Mouse (Mus musculus): ENCODE data around the gene Atad3a.

Atad3a gene

DNA sequence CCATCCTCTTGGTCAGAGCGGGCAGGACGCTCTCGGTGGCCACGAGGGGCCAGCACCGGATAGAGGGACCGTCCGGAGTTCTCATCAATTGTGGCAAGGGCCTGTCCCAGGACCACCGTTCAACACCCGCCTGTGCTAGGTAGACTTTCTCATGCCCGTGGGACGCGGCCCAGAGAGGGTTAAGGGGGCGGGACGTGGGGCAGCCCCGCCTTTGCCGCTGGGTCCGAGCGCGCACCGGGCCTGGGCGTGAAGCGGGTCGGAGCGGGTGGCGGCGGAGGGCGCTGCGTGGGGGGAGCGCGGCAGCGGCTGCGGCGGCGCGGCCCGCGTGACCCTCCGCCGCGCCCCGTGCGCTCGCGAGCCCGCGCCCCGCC is 66.8 kb downstream of the Atad3a start, which contains the start of gene Fndc10:
Gene Fndc10, plus strand, starts transcription at position 232 of the 371 bp plus-strand sequence.
- no peak for DNase-seq (ENCODE audit: low spot score)

DNA sequence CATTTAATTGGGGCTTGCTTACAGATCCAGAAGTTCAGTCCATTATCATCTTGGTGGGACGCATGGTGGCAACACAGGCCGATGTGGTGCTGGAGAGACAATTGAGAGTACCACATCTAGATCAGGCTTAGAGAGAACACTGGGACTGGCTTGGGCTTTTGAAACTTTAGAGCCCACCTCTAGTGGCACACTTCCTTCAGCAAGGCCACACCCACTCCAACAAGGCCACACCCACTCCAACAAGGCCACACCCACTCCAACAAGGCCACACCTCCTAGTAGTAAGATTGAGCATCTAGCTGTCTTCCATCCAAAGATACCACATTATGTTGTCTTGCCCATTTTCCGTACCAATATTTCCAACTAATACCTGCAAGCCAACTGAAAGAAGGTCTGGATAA is 68.5 kb downstream of the Atad3a start:
- DNase-seq (ENCODE audit: low spot score), result no peak
